Mouse (Mus musculus) forebrain, embryonic 15.5 days (tissue): Measurements from ENCODE around the gene Galp. TPM values are rescaled to one million over a fixed set of nuclear protein-coding genes. Genes with fewer than 3 reads are reported as not detected.
"Not testable (repeated sequence)": the region's sequence is repeated elsewhere in the genome, so short reads cannot be mapped to it uniquely, and the experiment has no call there.

Source experiments
- ATAC-seq: fragments of 200-750 bp; cut with Nextera tagmentation; replicated peaks from 2 replicates; pipeline ENCODE4 v1.8.0; 2017; ENCODE audit warnings: mild to moderate bottlenecking, moderate TSS enrichment, moderate library complexity
- H3K27ac ChIP-seq: fragments of 300-500 bp; sonication (generic); replicated peaks from 2 replicates; pipeline ENCODE4 v1.5.1; 2015; ENCODE audit warnings: mild to moderate bottlenecking, inconsistent platforms
- H3K27me3 ChIP-seq: fragments of 300-500 bp; sonication (generic); 2 replicates; pipeline ENCODE4 v1.6.1; 2015; ENCODE audit warnings: inconsistent platforms
- H3K36me3 ChIP-seq: fragments of 300-500 bp; sonication (generic); 2 replicates; pipeline ENCODE4 v1.6.1; 2015; ENCODE audit warnings: mild to moderate bottlenecking, inconsistent platforms
- H3K4me1 ChIP-seq: fragments of 300-500 bp; sonication (generic); 2 replicates; pipeline ENCODE4 v1.6.1; 2015; ENCODE audit warnings: inconsistent platforms
- H3K4me2 ChIP-seq: fragments of 300-500 bp; sonication (generic); replicated peaks from 2 replicates; pipeline ENCODE4 v1.6.1; 2015; ENCODE audit warnings: mild to moderate bottlenecking, inconsistent platforms
- H3K4me3 ChIP-seq: fragments of 300-500 bp; sonication (generic); 2 replicates; pipeline ENCODE4 v1.5.1; 2015; ENCODE audit warnings: mild to moderate bottlenecking, inconsistent platforms
- H3K9ac ChIP-seq: fragments of 300-500 bp; sonication (generic); replicated peaks from 2 replicates; pipeline ENCODE4 v1.6.1; 2015; ENCODE audit warnings: mild to moderate bottlenecking, inconsistent platforms
- H3K9me3 ChIP-seq: fragments of 300-500 bp; sonication (generic); 2 replicates; pipeline ENCODE4 v1.6.1; 2016; ENCODE audit warnings: inconsistent platforms
- WGBS: fragments of 180-500 bp; shearing (Covaris S2); methylation state at CpG from one replicate; pipeline ENCODE4 v1.1.7; 2015; ENCODE audit warnings: mixed read lengths; 5-methylcytosine and 5-hydroxymethylcytosine counted together
- polyA plus RNA-seq: library from polyadenylated mRNA; unstranded; fragments of >200 nt; fragmentation: Nextera tagmentation; extraction: Ambion mirVana; gene quantifications from 2 replicates; pipeline ENCODE4 v1.2.1, GENCODE M21; 2015

Gene Galp
- polyA plus RNA-seq, 1 experiment from 2014 or later, result not detected

GRCm38 (mm10) chr7:6183802-6184201 is 13.1 kb upstream of the Galp start:
- ATAC-seq, result 0 out of 2 replicates have a peak, but pooled peaks have one; percentile 28
- WGBS, result 96% methylated on average over 19 of the region's 19 CpGs
- peaks cover 56% of the 10 kb centered on the region for H3K36me3 ChIP-seq
- H3K9me3 ChIP-seq, result no peaks in the 10 kb centered on the region
- no peak overlapping the region for H3K27ac ChIP-seq
- H3K4me3 ChIP-seq, result no peak overlapping the region
- no peaks in the 10 kb centered on the region for H3K4me1 ChIP-seq
- no peak overlapping the region for H3K4me2 ChIP-seq
- no peaks in the 10 kb centered on the region for H3K27me3 ChIP-seq
- no peak overlapping the region for H3K9ac ChIP-seq

GRCm38 (mm10) chr7:6184521-6184920 is 12.4 kb upstream of the Galp start:
- Histone ChIP-seq H3K36me3 (peaks cover 63% of the 10 kb centered on the region), H3K9me3 (no peaks in the 10 kb centered on the region), H3K27ac (no peak overlapping the region), H3K9ac (no peak overlapping the region), H3K4me2 (no peak overlapping the region), H3K27me3 (no peaks in the 10 kb centered on the region), H3K4me3 (no peak overlapping the region), H3K4me1 (no peaks in the 10 kb centered on the region)
- 81% methylated on average over 8 of the region's 8 CpGs for WGBS
- ATAC-seq, result no peak

GRCm38 (mm10) chr7:6185391-6185790 is 11.5 kb upstream of the Galp start:
- H3K9ac ChIP-seq, result no peak overlapping the region
- H3K27me3 ChIP-seq, result no peaks in the 10 kb centered on the region

GRCm38 (mm10) chr7:6186176-6186575 is 10.7 kb upstream of the Galp start:
- Histone ChIP-seq H3K36me3 (peaks cover 68% of the 10 kb centered on the region), H3K4me3 (no peak overlapping the region), H3K27me3 (no peaks in the 10 kb centered on the region), H3K4me2 (no peak overlapping the region), H3K27ac (no peak overlapping the region), H3K9ac (no peak overlapping the region), H3K9me3 (no peaks in the 10 kb centered on the region), H3K4me1 (no peaks in the 10 kb centered on the region)
- no peak for ATAC-seq
- WGBS, result 96% methylated on average over 2 of the region's 2 CpGs

More at GRCm38 (mm10) chr7:6185391-6185790, 11.5 kb upstream of the Galp start:
- no peak overlapping the region for H3K4me3 ChIP-seq
- WGBS, result 92% methylated on average over 1 of the region's 1 CpGs
- H3K27ac ChIP-seq, result no peak overlapping the region
- H3K4me2 ChIP-seq, result no peak overlapping the region
- no peaks in the 10 kb centered on the region for H3K9me3 ChIP-seq
- H3K4me1 ChIP-seq, result no peaks in the 10 kb centered on the region
- ATAC-seq, result no peak
- H3K36me3 ChIP-seq, result peaks cover 66% of the 10 kb centered on the region

- WGBS, result 87% methylated on average over 2 of the region's 2 CpGs
- Histone ChIP-seq H3K4me1 (no peaks in the 10 kb centered on the region), H3K36me3 (peaks cover 68% of the 10 kb centered on the region), H3K27me3 (no peaks in the 10 kb centered on the region), H3K4me2 (no peak overlapping the region), H3K4me3 (no peak overlapping the region), H3K9ac (no peak overlapping the region), H3K27ac (no peak overlapping the region), H3K9me3 (no peaks in the 10 kb centered on the region)
- ATAC-seq, result no peak
These were observed 10.1 kb upstream of the Galp start for GRCm38 (mm10) chr7:6186756-6187155.

- H3K36me3 ChIP-seq, result peaks cover 56% of the 10 kb centered on the region
- no peak overlapping the region for H3K9ac ChIP-seq
- H3K4me3 ChIP-seq, result no peak overlapping the region
- WGBS, result 54% methylated on average over 44 of the region's 45 CpGs
- no peaks in the 10 kb centered on the region for H3K9me3 ChIP-seq
- H3K4me2 ChIP-seq, result no peak overlapping the region
- no peaks in the 10 kb centered on the region for H3K27me3 ChIP-seq
- no peak overlapping the region for H3K27ac ChIP-seq
- no peak for ATAC-seq
- H3K4me1 ChIP-seq, result no peaks in the 10 kb centered on the region
These were observed 7.3 kb upstream of the Galp start for GRCm38 (mm10) chr7:6189542-6189941.

GRCm38 (mm10) chr7:6191376-6191775 is 5.5 kb upstream of the Galp start:
- Histone ChIP-seq H3K9me3 (no peaks in the 10 kb centered on the region), H3K4me1 (no peaks in the 10 kb centered on the region), H3K27me3 (no peaks in the 10 kb centered on the region), H3K36me3 (peaks cover 40% of the 10 kb centered on the region), H3K4me3 (no peak overlapping the region), H3K4me2 (no peak overlapping the region), H3K9ac (no peak overlapping the region), H3K27ac (no peak overlapping the region)
- ATAC-seq, result no peak
- 48% methylated on average over 3 of the region's 3 CpGs for WGBS

GRCm38 (mm10) chr7:6194129-6194528 is 2.8 kb upstream of the Galp start:
- H3K9ac ChIP-seq, result no peak overlapping the region
- H3K4me2 ChIP-seq, result no peak overlapping the region
- 17% methylated on average over 5 of the region's 5 CpGs for WGBS
- no peak overlapping the region for H3K4me3 ChIP-seq
- peak; percentile 71 for ATAC-seq
- no peaks in the 10 kb centered on the region for H3K4me1 ChIP-seq
- no peaks in the 10 kb centered on the region for H3K9me3 ChIP-seq
- no peaks in the 10 kb centered on the region for H3K27me3 ChIP-seq
- peaks cover 18% of the 10 kb centered on the region for H3K36me3 ChIP-seq
- no peak overlapping the region for H3K27ac ChIP-seq

- H3K4me2 ChIP-seq, result no peak overlapping the region
- no peak for ATAC-seq
- H3K9me3 ChIP-seq, result no peaks in the 10 kb centered on the region
- WGBS, result 45% methylated on average over 2 of the region's 2 CpGs
- no peaks in the 10 kb centered on the region for H3K27me3 ChIP-seq
- no peak overlapping the region for H3K4me3 ChIP-seq
- no peaks in the 10 kb centered on the region for H3K4me1 ChIP-seq
- H3K36me3 ChIP-seq, result peaks cover 2% of the 10 kb centered on the region
- no peak overlapping the region for H3K9ac ChIP-seq
- no peak overlapping the region for H3K27ac ChIP-seq
These were observed 1.1 kb upstream of the Galp start for GRCm38 (mm10) chr7:6195777-6196176.

- H3K4me1 ChIP-seq, result no peaks in the 10 kb centered on the region
- 79% methylated on average over 3 of the region's 3 CpGs for WGBS
- no peak overlapping the region for H3K4me2 ChIP-seq
These were observed 7.3 kb downstream of the Galp start for GRCm38 (mm10) chr7:6204200-6204599.

GRCm38 (mm10) chr7:6213144-6213543 is 16.3 kb downstream of the Galp start:
- no peak for ATAC-seq
- H3K9me3 ChIP-seq, result peaks cover 3% of the 10 kb centered on the region; the same call in 1 of the 2 replicates
- H3K4me3 ChIP-seq, result no peak overlapping the region
- H3K4me1 ChIP-seq, result no peaks in the 10 kb centered on the region
- no peak overlapping the region for H3K9ac ChIP-seq
- no peaks in the 10 kb centered on the region for H3K36me3 ChIP-seq
- no peak overlapping the region for H3K4me2 ChIP-seq
- WGBS, result 53% methylated on average over 5 of the region's 5 CpGs
- H3K27ac ChIP-seq, result no peak overlapping the region
- no peaks in the 10 kb centered on the region for H3K27me3 ChIP-seq

More at GRCm38 (mm10) chr7:6204200-6204599, 7.3 kb downstream of the Galp start:
- H3K9ac ChIP-seq, result no peak overlapping the region
- H3K4me3 ChIP-seq, result no peak overlapping the region
- no peaks in the 10 kb centered on the region for H3K36me3 ChIP-seq
- no peaks in the 10 kb centered on the region for H3K27me3 ChIP-seq
- no peak overlapping the region for H3K27ac ChIP-seq
- ATAC-seq, result no peak
- H3K9me3 ChIP-seq, result no peaks in the 10 kb centered on the region

- not testable (repeated sequence) for H3K27me3 ChIP-seq, H3K27ac ChIP-seq, H3K9me3 ChIP-seq, ATAC-seq, H3K9ac ChIP-seq, H3K4me3 ChIP-seq, H3K36me3 ChIP-seq, H3K4me2 ChIP-seq, H3K4me1 ChIP-seq
- 62% methylated on average over 4 of the region's 4 CpGs for WGBS
These were observed 17.8 kb downstream of the Galp start for GRCm38 (mm10) chr7:6214691-6215090.

- no peaks in the 10 kb centered on the region for H3K4me1 ChIP-seq
- H3K27me3 ChIP-seq, result no peaks in the 10 kb centered on the region
- ATAC-seq, result no peak
- no peaks in the 10 kb centered on the region for H3K9me3 ChIP-seq
- no peak overlapping the region for H3K9ac ChIP-seq
- WGBS, result 43% methylated on average over 3 of the region's 3 CpGs
- no peak overlapping the region for H3K4me2 ChIP-seq
- H3K36me3 ChIP-seq, result no peaks in the 10 kb centered on the region
- no peak overlapping the region for H3K4me3 ChIP-seq
- H3K27ac ChIP-seq, result no peak overlapping the region
These were observed 23.3 kb downstream of the Galp start for GRCm38 (mm10) chr7:6220147-6220546.
